12 mouse cellular contexts compared by ENCODE assay signal in the genomic region with DNA sequence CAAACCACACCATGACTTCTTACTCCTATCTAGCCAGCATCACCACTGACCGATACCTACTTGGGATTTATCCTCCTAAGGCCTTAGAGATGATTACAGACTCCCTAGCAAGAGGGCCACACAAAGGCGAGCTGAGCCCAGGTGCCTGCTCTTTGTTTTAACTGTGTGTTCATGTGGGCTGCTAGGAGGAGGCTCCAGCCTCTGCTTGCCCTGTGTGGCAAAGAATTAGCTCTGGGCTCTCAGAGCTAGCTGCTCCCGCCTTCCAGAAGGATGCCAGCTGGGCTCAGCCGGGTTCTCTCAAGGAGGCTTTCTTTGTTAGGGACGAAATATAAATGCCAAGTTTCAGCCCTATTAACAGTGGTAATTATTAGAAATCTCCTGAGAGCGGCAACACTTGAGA. TPM values are rescaled to one million over a fixed set of nuclear protein-coding genes. Genes with fewer than 3 reads are reported as not detected.
DNase-seq lines count a peak whose midpoint lies in the region; ATAC-seq lines count a peak whose summit lies in the region.
"Had no signal": no experiment of that assay in that cellular context is flagged by ENCODE, and none has a peak within 500 bp of the region (broad histone marks: within the 10 kb centered on the region; RNA-seq: fewer than 3 reads in every experiment).

No protein-coding gene starts in this region.

- peak overlapping the region; percentile 37 for H3K9ac ChIP-seq in neural tube, embryonic 11.5 days (ENCODE audit: low read length)
- H3K9ac ChIP-seq in neural tube, embryonic 15.5 days (replicated peaks): no peak overlapping the region
- H3K9ac ChIP-seq in hindbrain, embryonic 11.5 days (ENCODE audit: low read depth, low read length): peak overlapping the region; percentile 27; the same call in 1 of the 2 replicates
- H3K9ac ChIP-seq in neural tube, embryonic 13.5 days: peak overlapping the region; percentile 58
- H3K9ac ChIP-seq: liver, postnatal 0 days had no signal

- WGBS in neural tube, embryonic 11.5 days: 34% methylated on average over 6 of the region's 6 CpGs
- WGBS in neural tube, embryonic 15.5 days: 29% methylated on average over 6 of the region's 6 CpGs
- WGBS in hindbrain, embryonic 11.5 days: 33% methylated on average over 6 of the region's 6 CpGs
- WGBS in neural tube, embryonic 13.5 days: 26% methylated on average over 6 of the region's 6 CpGs

- H3K27ac ChIP-seq in neural tube, embryonic 11.5 days (ENCODE audit: low read depth, low read length): peak overlapping the region; percentile 51; the same call in 1 of the 2 replicates
- no peak overlapping the region for H3K27ac ChIP-seq in neural tube, embryonic 15.5 days (replicated peaks)
- H3K27ac ChIP-seq in hindbrain, embryonic 11.5 days (ENCODE audit: low read depth, low read length): peak overlapping the region; percentile 70
- peak overlapping the region; percentile 59; the same call in 1 of the 2 replicates for H3K27ac ChIP-seq in neural tube, embryonic 13.5 days (replicated peaks)

- H3K4me3 ChIP-seq in neural tube, embryonic 11.5 days (ENCODE audit: low read depth, low read length): no peak overlapping the region
- H3K4me3 ChIP-seq in neural tube, embryonic 15.5 days (replicated peaks): no peak overlapping the region
- H3K4me3 ChIP-seq in hindbrain, embryonic 11.5 days (ENCODE audit: low read depth, low read length): no peak overlapping the region
- no peak overlapping the region for H3K4me3 ChIP-seq in neural tube, embryonic 13.5 days

- DNase-seq in heart, adult 11 months: peak; percentile 78
- no peak for DNase-seq in heart, adult 18-20 months
- no peak for DNase-seq in neural tube, embryonic 11.5 days (ENCODE audit: low spot score)
- peak; percentile 33 for DNase-seq in hindbrain, embryonic 11.5 days (ENCODE audit: low spot score)
- DNase-seq in left cerebral cortex, postnatal 10 days (ENCODE audit: extremely low spot score in 1 of 2, low spot score in 2 of 2): no peak
- DNase-seq in layer of hippocampus, adult 11-12 months (ENCODE audit: low spot score): no peak
- DNase-seq: gastrocnemius, postnatal 10 days; liver, postnatal 0 days had no signal

- no peaks in the 10 kb centered on the region for H3K9me3 ChIP-seq in neural tube, embryonic 11.5 days (ENCODE audit: control insufficient read depth, low read length)
- no peaks in the 10 kb centered on the region for H3K9me3 ChIP-seq in neural tube, embryonic 15.5 days (replicated peaks)
- no peaks in the 10 kb centered on the region for H3K9me3 ChIP-seq in hindbrain, embryonic 11.5 days (ENCODE audit: control insufficient read depth, low read length)
- no peaks in the 10 kb centered on the region for H3K9me3 ChIP-seq in neural tube, embryonic 13.5 days
- H3K9me3 ChIP-seq: megakaryocyte, embryonic 14.5 days had no signal

- no peaks in the 10 kb centered on the region for H3K27me3 ChIP-seq in neural tube, embryonic 11.5 days (ENCODE audit: control insufficient read depth, insufficient read depth, low read length)
- H3K27me3 ChIP-seq in neural tube, embryonic 15.5 days (replicated peaks): no peaks in the 10 kb centered on the region
- no peaks in the 10 kb centered on the region for H3K27me3 ChIP-seq in hindbrain, embryonic 11.5 days (ENCODE audit: control insufficient read depth, insufficient read depth, low read length)
- H3K27me3 ChIP-seq in neural tube, embryonic 13.5 days: no peaks in the 10 kb centered on the region
- H3K27me3 ChIP-seq: megakaryocyte, embryonic 14.5 days had no signal

- peaks cover 6% of the 10 kb centered on the region; the same call in 1 of the 2 replicates for H3K36me3 ChIP-seq in neural tube, embryonic 11.5 days (ENCODE audit: control insufficient read depth, insufficient read depth, low read length)
- H3K36me3 ChIP-seq in neural tube, embryonic 15.5 days: no peaks in the 10 kb centered on the region
- H3K36me3 ChIP-seq in hindbrain, embryonic 11.5 days (ENCODE audit: control insufficient read depth, insufficient read depth, low read length): 0 out of 2 replicates have a peak, but pooled peaks cover 2% of the 10 kb centered on the region
- peaks cover 13% of the 10 kb centered on the region; the same call in 1 of the 2 replicates for H3K36me3 ChIP-seq in neural tube, embryonic 13.5 days

- no peak overlapping the region for H3K4me2 ChIP-seq in neural tube, embryonic 11.5 days (ENCODE audit: low read depth)
- H3K4me2 ChIP-seq in neural tube, embryonic 15.5 days: no peak overlapping the region
- H3K4me2 ChIP-seq in hindbrain, embryonic 11.5 days (replicated peaks; ENCODE audit: low read depth, low read length): no peak overlapping the region
- 0 out of 2 replicates have a peak overlapping the region, but pooled peaks have one; percentile 9 for H3K4me2 ChIP-seq in neural tube, embryonic 13.5 days

- H3K4me1 ChIP-seq in neural tube, embryonic 11.5 days (ENCODE audit: control insufficient read depth, insufficient read depth, low read length): peaks cover 20% of the 10 kb centered on the region
- H3K4me1 ChIP-seq in neural tube, embryonic 15.5 days: peaks cover 20% of the 10 kb centered on the region
- peaks cover 7% of the 10 kb centered on the region for H3K4me1 ChIP-seq in hindbrain, embryonic 11.5 days (replicated peaks; ENCODE audit: control insufficient read depth, insufficient read depth, low read length)
- peaks cover 46% of the 10 kb centered on the region for H3K4me1 ChIP-seq in neural tube, embryonic 13.5 days (replicated peaks)

- ATAC-seq in neural tube, embryonic 11.5 days (ENCODE audit: insufficient read depth, low FRiP score, low TSS enrichment): no peak
- no peak for ATAC-seq in neural tube, embryonic 15.5 days (ENCODE audit: low FRiP score)
- ATAC-seq in hindbrain, embryonic 11.5 days (ENCODE audit: low FRiP score): no peak
- no peak; the same call in 1 of the 2 replicates for ATAC-seq in neural tube, embryonic 13.5 days (ENCODE audit: low read depth)
- ATAC-seq: liver, postnatal 0 days had no signal

- intact Hi-C loops in left cerebral cortex, postnatal 10 days (cut with DNase I): no loop called here

RNA-seq across cellular contexts. Expression of gene Pbx1, which starts 14.4 kb away (rescaled TPM):
- total RNA-seq in heart, adult 18-20 months (2021): 10 to 100 TPM; 49.2 to 51.9 TPM
- 45.8 and 47.9 TPM in 2 replicates for polyA plus RNA-seq in neural tube, embryonic 11.5 days (2014; fragmentation: Nextera tagmentation; extraction: Ambion mirVana)
- 28.8 and 31.4 TPM in 2 replicates for polyA plus RNA-seq in neural tube, embryonic 15.5 days (2015; fragmentation: Nextera tagmentation; extraction: Ambion mirVana)
- polyA plus RNA-seq in hindbrain, embryonic 11.5 days (2014; fragmentation: Nextera tagmentation; extraction: Ambion mirVana): 49.0 and 59.2 TPM in 2 replicates
- 34.4 and 37.0 TPM in 2 replicates for polyA plus RNA-seq in neural tube, embryonic 13.5 days (2015; fragmentation: Nextera tagmentation; extraction: Ambion mirVana)
- 100 to 1,000 TPM; 164 to 181 TPM for total RNA-seq in left cerebral cortex, postnatal 10 days (2021)
- total RNA-seq: MEL had no signal

Comparison
In these comparisons a context has a peak if more than half of its experiments do, and no peak if none do; other contexts are left out.
1. DNase-seq: peak in heart, adult 11 months (single experiment) and hindbrain, embryonic 11.5 days (single experiment); none in heart, adult 18-20 months (0 of 2), neural tube, embryonic 11.5 days (single experiment), left cerebral cortex, postnatal 10 days (0 of 2) and layer of hippocampus, adult 11-12 months (single experiment).